Mouse (Mus musculus): Measurements from ENCODE around the gene Ncaph2.

- TF ChIP-seq POLR2A (IDR thresholded peaks at IDR 0.05; ENCODE audit: extremely low read depth, insufficient read depth, low read length) (no peak), CTCF (IDR thresholded peaks at IDR 0.05; ENCODE audit: low read depth, low read length) (no peak)
Observed at GRCm38 (mm10) chr15:89352795-89353194, 2.7 kb upstream of the Ncaph2 start.
